Mouse (Mus musculus): ENCODE measurements around the gene Golm1. TPM values are rescaled to one million over a fixed set of nuclear protein-coding genes. Genes with fewer than 3 reads are reported as not detected.
"Not testable (repeated sequence)": the region's sequence is repeated elsewhere in the genome, so short reads cannot be mapped to it uniquely, and the experiment has no call there.

Gene Golm1
- total RNA-seq (2017): 42.8 to 82.0 TPM (median 46.1 TPM) in 3 replicates

- no peak for ATAC-seq (replicated peaks; ENCODE audit: insufficient number of reproducible peaks, low FRiP score, low TSS enrichment, poor library complexity, severe bottlenecking)
Measured at GRCm38 (mm10) chr13:59675151-59676011, at the start of gene Golm1. TSS of gene Golm1 (minus strand) at chr13:59675811.

DNA sequence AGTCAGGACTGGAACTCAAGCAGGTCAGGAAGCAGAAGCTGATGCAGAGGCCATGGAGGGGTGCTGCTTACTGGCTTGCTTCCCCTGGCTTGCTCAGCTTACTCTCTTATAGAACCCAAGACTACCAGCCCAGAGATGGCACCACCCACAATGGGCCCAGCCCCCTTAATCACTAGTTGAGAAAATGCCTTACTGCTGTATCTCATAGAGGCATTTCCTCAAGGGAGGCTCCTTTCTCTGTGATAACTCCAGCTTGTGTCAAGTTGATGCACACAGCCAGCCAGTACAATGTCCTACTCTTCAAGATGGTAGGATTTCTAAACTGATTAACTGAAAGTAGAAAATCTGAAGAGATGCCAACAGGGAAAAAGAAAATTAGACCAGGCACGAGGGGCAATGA is 46.5 kb upstream of the Golm1 start:
- not testable (repeated sequence) for ATAC-seq (replicated peaks; ENCODE audit: insufficient number of reproducible peaks, low FRiP score, low TSS enrichment, poor library complexity, severe bottlenecking)

- ATAC-seq (replicated peaks; ENCODE audit: insufficient number of reproducible peaks, low FRiP score, low TSS enrichment, poor library complexity, severe bottlenecking): no peak
Measured at GRCm38 (mm10) chr13:59719475-59719874, 43.9 kb upstream of the Golm1 start.

- ATAC-seq (replicated peaks; ENCODE audit: insufficient number of reproducible peaks, low FRiP score, low TSS enrichment, poor library complexity, severe bottlenecking): not testable (repeated sequence)
Measured at GRCm38 (mm10) chr13:59718857-59719440, 43.3 kb upstream of the Golm1 start.

GRCm38 (mm10) chr13:59713710-59714109 is 38.1 kb upstream of the Golm1 start:
- ATAC-seq (replicated peaks; ENCODE audit: insufficient number of reproducible peaks, low FRiP score, low TSS enrichment, poor library complexity, severe bottlenecking): no peak

DNA sequence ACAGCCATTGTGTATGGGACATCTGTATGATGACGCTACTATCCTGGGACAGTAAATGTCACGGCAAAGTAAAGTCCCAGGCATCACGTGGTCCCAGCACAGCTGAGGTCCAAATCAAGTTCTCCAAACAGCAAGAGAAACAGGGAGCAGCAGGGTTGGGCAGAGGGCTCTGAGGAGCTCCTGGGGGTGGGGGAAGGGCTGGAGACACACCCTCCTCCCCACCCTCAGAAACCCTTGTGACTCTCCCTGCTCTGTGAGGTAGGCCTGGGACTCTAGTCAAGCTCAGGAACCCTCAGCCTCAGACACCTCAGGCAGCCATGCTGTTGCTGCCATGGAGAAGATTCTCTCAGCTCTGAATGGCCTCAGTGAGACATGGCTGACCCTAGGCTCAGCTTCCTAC is 36.4 kb upstream of the Golm1 start, which contains the start of gene Spata31d1b:
TSS of gene Spata31d1b (plus strand) at position 301 of the 400 bp plus-strand sequence.
- ATAC-seq (replicated peaks; ENCODE audit: insufficient number of reproducible peaks, low FRiP score, low TSS enrichment, poor library complexity, severe bottlenecking): not testable (repeated sequence)

- ATAC-seq (replicated peaks; ENCODE audit: insufficient number of reproducible peaks, low FRiP score, low TSS enrichment, poor library complexity, severe bottlenecking): no peak
Measured at GRCm38 (mm10) chr13:59710230-59710629, 34.6 kb upstream of the Golm1 start, which contains the start of gene Spata31d1a. TSS of gene Spata31d1a (minus strand) at chr13:59710330.

- ATAC-seq (replicated peaks; ENCODE audit: insufficient number of reproducible peaks, low FRiP score, low TSS enrichment, poor library complexity, severe bottlenecking): peak; percentile 27; the same call in 1 of the 2 replicates
Measured at GRCm38 (mm10) chr13:59704562-59704961, 29.0 kb upstream of the Golm1 start.

- ATAC-seq (replicated peaks; ENCODE audit: insufficient number of reproducible peaks, low FRiP score, low TSS enrichment, poor library complexity, severe bottlenecking): no peak
Measured at GRCm38 (mm10) chr13:59703514-59703913, 27.9 kb upstream of the Golm1 start.

GRCm38 (mm10) chr13:59700137-59700536 is 24.5 kb upstream of the Golm1 start:
- not testable (repeated sequence) for ATAC-seq (replicated peaks; ENCODE audit: insufficient number of reproducible peaks, low FRiP score, low TSS enrichment, poor library complexity, severe bottlenecking)

DNA sequence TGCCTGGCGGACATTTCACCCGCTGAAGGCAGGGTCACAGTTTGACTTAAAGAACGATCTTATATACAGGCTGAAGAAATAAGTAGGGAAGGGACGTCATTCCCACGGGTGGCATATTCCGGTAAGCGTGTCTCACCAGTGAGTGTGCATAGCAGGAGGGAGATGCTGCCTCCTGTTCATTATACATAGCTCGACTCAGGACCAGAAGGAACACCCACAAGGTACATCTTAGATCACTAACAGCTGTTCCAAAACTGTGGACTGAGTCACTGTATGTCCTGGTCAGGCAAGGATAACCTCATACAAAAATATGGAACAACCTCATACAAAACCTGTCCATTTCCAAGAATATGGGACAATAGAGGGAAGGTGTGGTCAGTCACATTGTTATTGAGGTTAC is 23.5 kb upstream of the Golm1 start:
- ATAC-seq (replicated peaks; ENCODE audit: insufficient number of reproducible peaks, low FRiP score, low TSS enrichment, poor library complexity, severe bottlenecking): no peak

DNA sequence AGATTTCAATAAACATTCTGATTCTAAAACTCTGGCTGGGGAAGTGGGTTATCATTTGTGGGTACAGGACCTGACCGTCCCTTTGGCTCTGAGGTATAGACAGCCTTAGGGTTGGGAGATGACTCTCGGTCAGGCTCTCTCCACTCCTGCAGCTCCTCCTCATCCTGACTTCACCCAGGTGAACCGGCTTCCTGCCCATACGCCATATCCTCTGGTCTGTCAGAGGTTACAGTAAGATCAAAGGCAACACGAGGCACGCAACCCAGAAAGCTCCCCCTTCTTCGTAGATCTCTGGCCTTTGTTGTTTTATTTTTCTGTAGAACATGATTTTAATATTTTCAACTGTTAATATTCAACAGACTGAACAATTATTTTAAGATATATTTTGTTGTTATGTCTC is 20.2 kb upstream of the Golm1 start:
- no peak for ATAC-seq (replicated peaks; ENCODE audit: insufficient number of reproducible peaks, low FRiP score, low TSS enrichment, poor library complexity, severe bottlenecking)

GRCm38 (mm10) chr13:59694008-59694407 is 18.4 kb upstream of the Golm1 start, which contains the start of gene 4921517D22Rik:
TSS of gene 4921517D22Rik (minus strand) at chr13:59694108.
- ATAC-seq (replicated peaks; ENCODE audit: insufficient number of reproducible peaks, low FRiP score, low TSS enrichment, poor library complexity, severe bottlenecking): no peak

GRCm38 (mm10) chr13:59691478-59691877 is 15.9 kb upstream of the Golm1 start:
- no peak for ATAC-seq (replicated peaks; ENCODE audit: insufficient number of reproducible peaks, low FRiP score, low TSS enrichment, poor library complexity, severe bottlenecking)

DNA sequence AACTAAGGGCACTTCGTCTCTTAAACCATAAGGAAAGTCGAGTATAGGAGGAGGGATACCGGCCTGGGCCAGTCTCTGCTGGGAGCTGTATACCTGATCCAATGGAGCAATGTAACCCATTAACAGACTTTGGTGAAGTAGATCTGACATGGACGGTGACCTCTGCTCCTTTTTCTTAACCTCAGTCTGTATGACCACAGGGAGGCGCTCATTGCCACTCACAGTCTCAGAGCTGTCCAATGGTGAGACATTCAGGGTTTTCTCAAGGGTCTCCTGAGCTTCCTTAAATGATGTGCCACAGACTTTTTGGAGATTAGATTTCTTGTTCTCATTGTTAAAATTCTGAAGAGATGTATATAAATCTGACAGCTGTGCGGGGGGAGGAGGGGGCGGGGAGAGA is 15.0 kb upstream of the Golm1 start:
- ATAC-seq (replicated peaks; ENCODE audit: insufficient number of reproducible peaks, low FRiP score, low TSS enrichment, poor library complexity, severe bottlenecking): no peak

DNA sequence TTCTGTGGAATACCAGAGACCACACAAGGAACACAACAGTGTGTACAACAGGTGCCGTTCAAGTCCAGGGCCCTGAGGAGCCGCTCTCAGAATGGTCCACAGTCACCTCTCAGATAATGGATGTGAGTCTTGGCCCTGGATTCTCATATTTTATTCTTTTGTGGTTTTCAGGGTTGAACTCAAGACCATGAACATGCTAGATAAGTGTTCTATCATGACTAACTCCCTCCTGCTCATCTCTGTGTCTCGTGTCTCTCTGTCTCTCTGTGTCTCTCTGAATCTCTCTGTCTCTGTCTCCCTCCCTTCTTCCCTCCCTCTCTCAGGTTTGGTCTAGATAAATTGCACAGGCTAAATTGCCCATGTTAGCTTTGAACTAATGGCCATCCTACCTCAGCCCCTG is 14.2 kb upstream of the Golm1 start:
- ATAC-seq (replicated peaks; ENCODE audit: insufficient number of reproducible peaks, low FRiP score, low TSS enrichment, poor library complexity, severe bottlenecking): no peak

DNA sequence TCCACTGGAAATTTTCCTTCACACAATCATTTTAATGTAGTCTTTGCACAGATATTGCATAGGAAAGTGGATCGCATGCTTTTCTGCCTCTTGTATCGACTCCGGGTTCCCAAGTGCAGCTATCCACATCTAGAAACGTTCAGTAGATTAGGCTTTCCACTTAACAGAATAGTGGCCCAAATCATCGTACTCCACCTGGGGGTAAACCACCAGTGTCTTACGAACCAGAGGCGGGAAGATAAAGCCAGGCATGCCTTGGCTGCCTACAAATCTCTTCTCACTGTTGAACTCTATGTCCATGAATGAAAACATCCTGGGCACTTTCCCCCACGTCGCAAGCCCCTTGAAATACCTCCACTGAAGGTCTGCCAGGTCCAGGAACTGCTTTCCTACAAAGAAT is 13.7 kb upstream of the Golm1 start:
- ATAC-seq (replicated peaks; ENCODE audit: insufficient number of reproducible peaks, low FRiP score, low TSS enrichment, poor library complexity, severe bottlenecking): no peak

- no peak for ATAC-seq (replicated peaks; ENCODE audit: insufficient number of reproducible peaks, low FRiP score, low TSS enrichment, poor library complexity, severe bottlenecking)
Measured at GRCm38 (mm10) chr13:59688338-59688770, 12.7 kb upstream of the Golm1 start.

DNA sequence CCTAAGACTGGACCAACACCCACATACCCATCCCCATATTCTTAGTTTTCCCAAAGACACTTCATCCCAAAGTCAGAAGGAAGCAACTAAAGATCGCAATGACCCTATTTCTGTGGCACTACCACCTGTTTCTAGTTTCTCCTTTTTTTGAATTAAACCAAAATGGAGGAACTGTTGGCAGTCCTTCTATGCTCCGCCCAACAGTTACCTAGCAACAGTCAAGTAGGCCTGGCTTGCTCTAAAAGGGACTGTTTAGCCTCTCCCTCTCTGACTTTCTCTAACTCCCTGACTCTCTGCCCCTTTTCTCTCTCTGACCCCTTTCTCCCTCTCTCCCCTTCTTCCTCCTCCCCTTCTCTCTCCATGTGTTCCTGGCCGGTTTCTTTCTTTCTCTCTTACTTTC is 9.6 kb upstream of the Golm1 start:
- no peak for ATAC-seq (replicated peaks; ENCODE audit: insufficient number of reproducible peaks, low FRiP score, low TSS enrichment, poor library complexity, severe bottlenecking)

DNA sequence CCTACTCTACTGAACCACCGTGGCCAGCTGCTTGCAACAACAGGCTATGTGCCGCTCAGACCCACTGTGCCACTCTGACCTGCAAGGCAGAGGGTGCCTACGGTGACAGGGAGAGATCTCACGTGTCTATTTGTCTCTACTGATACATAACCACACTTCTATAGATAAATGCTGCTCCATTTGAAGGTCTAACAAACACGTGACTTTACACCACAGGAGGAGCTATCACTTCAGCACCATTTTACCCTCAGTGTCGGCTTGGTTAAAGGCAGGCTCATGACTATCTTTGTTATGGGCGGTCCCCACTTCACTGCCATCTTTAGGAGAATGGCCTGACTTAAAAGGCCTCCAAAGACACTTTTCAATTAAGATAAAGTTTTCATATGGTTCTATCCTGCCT is 7.0 kb upstream of the Golm1 start:
- ATAC-seq (replicated peaks; ENCODE audit: insufficient number of reproducible peaks, low FRiP score, low TSS enrichment, poor library complexity, severe bottlenecking): no peak

Data from monocyte, adult 5-6 weeks (primary cell).